Mouse (Mus musculus) small intestine, adult 2 months (tissue): ENCODE results near the gene Stfa2l1. TPM values are rescaled to one million over a fixed set of nuclear protein-coding genes. Genes with fewer than 3 reads are reported as not detected.
"Not testable (repeated sequence)": the region's sequence is repeated elsewhere in the genome, so short reads cannot be mapped to it uniquely, and the experiment has no call there.

Source experiments
- H3K27ac ChIP-seq: fragments of 200-500 bp; 2 replicates; pipeline ENCODE4 v1.5.1; 2012; ENCODE audit warnings: low read depth, low read length, control low read depth, inconsistent platforms; ENCODE audit not compliant: insufficient read depth
- H3K27me3 ChIP-seq: fragments of 200-500 bp; 2 replicates; pipeline ENCODE4 v1.6.1; 2012; ENCODE audit warnings: mild to moderate bottlenecking, moderate library complexity, low read length, inconsistent platforms; ENCODE audit not compliant: control insufficient read depth, insufficient read depth
- H3K36me3 ChIP-seq: fragments of 200-500 bp; 2 replicates; pipeline ENCODE4 v1.6.1; 2012; ENCODE audit warnings: mild to moderate bottlenecking, low read length, control low read depth, inconsistent platforms; ENCODE audit not compliant: control insufficient read depth, insufficient read depth
- H3K4me1 ChIP-seq: fragments of 200-500 bp; 2 replicates; pipeline ENCODE4 v1.6.1; 2012; ENCODE audit warnings: low read length, inconsistent platforms, mixed read lengths; ENCODE audit not compliant: control insufficient read depth, insufficient read depth, insufficient read length
- H3K4me3 ChIP-seq: fragments of 200-500 bp; 2 replicates; pipeline ENCODE4 v1.5.1; 2012; ENCODE audit warnings: low read depth, mild to moderate bottlenecking, control low read depth, inconsistent platforms, low read length, moderate library complexity
- CTCF ChIP-seq: fragments of 200-500 bp; IDR thresholded peaks from 2 replicates; pipeline ENCODE4 v1.5.1; 2012; ENCODE audit warnings: low read depth, mild to moderate bottlenecking, control low read depth, inconsistent platforms, low read length, moderate library complexity, mixed read lengths; ENCODE audit not compliant: insufficient replicate concordance, insufficient read length; ENCODE audit errors: extremely low read depth
- POLR2A ChIP-seq: fragments of 200-500 bp; IDR thresholded peaks from 2 replicates; pipeline ENCODE4 v1.6.1; 2012; ENCODE audit warnings: low read depth, mild to moderate bottlenecking, control low read depth, inconsistent platforms, low read length, moderate library complexity
- WGBS: fragments of 180-500 bp; shearing (Covaris S2); methylation state at CpG from one replicate; pipeline ENCODE4 v1.1.7; 2018; 5-methylcytosine and 5-hydroxymethylcytosine counted together
- polyA plus RNA-seq: library from polyadenylated mRNA; depleted of rRNA; stranded (reverse); fragments of >200 nt; gene quantifications from 2 replicates; pipeline ENCODE4 v1.2.3, GENCODE M21; 2012; rRNA removed

Gene Stfa2l1
- polyA plus RNA-seq, 1 experiment, result not detected

GRCm38 (mm10) chr16:36179910-36180309 lies 23.3 kb downstream of the Stfa2l1 start:
- no peak overlapping the region for H3K27ac ChIP-seq
- TF ChIP-seq CTCF, result no peak
- H3K27me3 ChIP-seq, result no peaks in the 10 kb centered on the region
- no peak overlapping the region for H3K4me3 ChIP-seq
- 80% methylated on average over 2 of the region's 2 CpGs for WGBS
- no peaks in the 10 kb centered on the region for H3K36me3 ChIP-seq
- H3K4me1 ChIP-seq, result no peaks in the 10 kb centered on the region

GRCm38 (mm10) chr16:36183912-36184311 lies 27.3 kb downstream of the Stfa2l1 start, which contains the start of gene Gm5483:
TSS of gene Gm5483 (plus strand) at chr16:36184212.
- H3K4me3 ChIP-seq, H3K36me3 ChIP-seq, H3K27ac ChIP-seq, H3K4me1 ChIP-seq, H3K27me3 ChIP-seq: not testable (repeated sequence)
- WGBS, result 71% methylated on average over 4 of the region's 4 CpGs

- Histone ChIP-seq H3K27ac (no peak overlapping the region), H3K27me3 (no peaks in the 10 kb centered on the region), H3K4me1 (no peaks in the 10 kb centered on the region), H3K36me3 (no peaks in the 10 kb centered on the region), H3K4me3 (no peak overlapping the region)
- TF ChIP-seq POLR2A, result no peak
- WGBS, result 75% methylated on average over 19 of the region's 19 CpGs
These were observed 42.6 kb downstream of the Stfa2l1 start for GRCm38 (mm10) chr16:36199226-36199625.

GRCm38 (mm10) chr16:36203846-36204245 lies 47.2 kb downstream of the Stfa2l1 start:
- Histone ChIP-seq H3K27ac (no peak overlapping the region), H3K4me1 (no peaks in the 10 kb centered on the region), H3K36me3 (no peaks in the 10 kb centered on the region), H3K4me3 (no peak overlapping the region), H3K27me3 (no peaks in the 10 kb centered on the region)
- TF ChIP-seq POLR2A (no peak), CTCF (no peak)
- WGBS, result 50% methylated on average over 5 of the region's 5 CpGs

- WGBS, result 62% methylated on average over 2 of the region's 2 CpGs
- not testable (repeated sequence) for H3K27me3 ChIP-seq, H3K4me3 ChIP-seq, H3K4me1 ChIP-seq, H3K36me3 ChIP-seq, H3K27ac ChIP-seq
These were observed 49.1 kb downstream of the Stfa2l1 start for GRCm38 (mm10) chr16:36205684-36206083.

GRCm38 (mm10) chr16:36209967-36210453 lies 53.4 kb downstream of the Stfa2l1 start, which contains the start of gene Gm5416:
TSS of gene Gm5416 (plus strand) at chr16:36210403.
- Histone ChIP-seq H3K27me3 (no peaks in the 10 kb centered on the region), H3K36me3 (no peaks in the 10 kb centered on the region), H3K27ac (no peak within 1 kb of the TSS), H3K4me3 (no peak within 1 kb of the TSS), H3K4me1 (no peaks in the 10 kb centered on the region)
- TF ChIP-seq CTCF, result no peak
- no peak for TF ChIP-seq POLR2A
- WGBS, result 69% methylated on average over 2 of the region's 2 CpGs

Other genes with a start within 250 kb of the Stfa2l1 start
- gene Parp9, start 218.3 kb upstream of the Stfa2l1 start, polyA plus RNA-seq, result 2.6 and 7.6 TPM in 2 replicates
- gene Dtx3l, start 217.7 kb upstream of the Stfa2l1 start, polyA plus RNA-seq, result 5.5 and 16.7 TPM in 2 replicates
- 1.2 and 2.5 TPM in 2 replicates for gene Kpna1, start 178.1 kb upstream of the Stfa2l1 start, polyA plus RNA-seq
- gene Wdr5b, start 115.6 kb upstream of the Stfa2l1 start, polyA plus RNA-seq, result 0.39 and 0.60 TPM in 2 replicates
- 13.3 and 18.6 TPM in 2 replicates for gene Fam162a, start 85.2 kb upstream of the Stfa2l1 start, polyA plus RNA-seq
- gene Ccdc58, start 85.1 kb upstream of the Stfa2l1 start, polyA plus RNA-seq, result 2.3 and 2.6 TPM in 2 replicates
- not detected in 2 replicates for gene Csta1, start 25.6 kb upstream of the Stfa2l1 start, polyA plus RNA-seq
- gene Gm5483, start 27.4 kb downstream of the Stfa2l1 start, polyA plus RNA-seq, result not detected in 2 replicates
- gene Gm5416, start 53.6 kb downstream of the Stfa2l1 start, polyA plus RNA-seq, result not detected in 2 replicates
- gene 2010005H15Rik, start 64.7 kb downstream of the Stfa2l1 start, polyA plus RNA-seq, result not detected in 2 replicates
- not detected in 2 replicates for gene Stfa1, start 120.1 kb downstream of the Stfa2l1 start, polyA plus RNA-seq
- not detected in 2 replicates for gene BC117090, start 177.5 kb downstream of the Stfa2l1 start, polyA plus RNA-seq
- not detected in 2 replicates for gene BC100530, start 210.9 kb downstream of the Stfa2l1 start, polyA plus RNA-seq